12 mouse cellular contexts compared by ENCODE assay signal in the genomic region with DNA sequence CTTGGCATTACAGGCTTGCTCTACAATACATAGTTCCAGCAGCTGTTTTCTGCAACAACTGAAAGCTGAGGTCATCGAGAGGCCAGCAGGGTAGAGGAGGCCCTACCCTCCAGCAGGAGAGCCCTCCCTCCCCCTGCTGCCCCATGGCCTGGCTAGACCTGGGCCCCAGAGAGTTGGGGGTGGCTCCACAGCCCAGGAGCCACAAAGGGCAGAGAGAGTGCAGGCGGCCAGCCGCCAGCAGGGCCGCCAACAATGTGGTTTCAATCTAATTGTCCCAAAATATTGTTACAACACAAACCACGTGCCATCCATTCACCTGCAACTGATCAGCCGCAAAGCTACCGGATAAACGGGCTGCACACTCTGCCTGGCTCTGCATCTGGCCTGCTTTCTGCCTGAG. TPM values are rescaled to one million over a fixed set of nuclear protein-coding genes. Genes with fewer than 3 reads are reported as not detected.
DNase-seq lines count a peak whose midpoint lies in the region; ATAC-seq and TF ChIP-seq lines count a peak whose summit lies in the region.
"Had no signal": no experiment of that assay in that cellular context is flagged by ENCODE, and none has a peak within 500 bp of the region (broad histone marks: within the 10 kb centered on the region; RNA-seq: fewer than 3 reads in every experiment).

No protein-coding gene starts in this region.

- peak overlapping the region; percentile 81 for H3K27ac ChIP-seq in forebrain, embryonic 10.5 days
- no peak overlapping the region for H3K27ac ChIP-seq in forebrain, embryonic 11.5 days (ENCODE audit: low read depth, low read length)
- H3K27ac ChIP-seq in neural tube, embryonic 12.5 days: no peak overlapping the region
- no peak overlapping the region for H3K27ac ChIP-seq in intestine, embryonic 15.5 days
- H3K27ac ChIP-seq in midbrain, embryonic 13.5 days: no peak overlapping the region
- H3K27ac ChIP-seq: neural tube, embryonic 13.5 days had no signal

- TF ChIP-seq POLR2A in myocyte (IDR thresholded peaks at IDR 0.05; ENCODE audit: insufficient read length, low read depth): no peak

- H3K4me2 ChIP-seq in forebrain, embryonic 11.5 days (ENCODE audit: low read depth, low read length, severe bottlenecking): no peak overlapping the region
- no peak overlapping the region for H3K4me2 ChIP-seq in neural tube, embryonic 12.5 days (replicated peaks)
- no peak overlapping the region for H3K4me2 ChIP-seq in intestine, embryonic 15.5 days (replicated peaks)
- H3K4me2 ChIP-seq in myocyte (ENCODE audit: low read depth): no peak overlapping the region
- H3K4me2 ChIP-seq in midbrain, embryonic 13.5 days (replicated peaks): no peak overlapping the region
- H3K4me2 ChIP-seq: neural tube, embryonic 13.5 days had no signal

- no peak for DNase-seq in forebrain, embryonic 10.5 days (ENCODE audit: extremely low spot score, low spot score)
- DNase-seq in forebrain, embryonic 11.5 days (ENCODE audit: low spot score): no peak
- no peak for DNase-seq in neural tube, embryonic 10.5 days (ENCODE audit: extremely low spot score, low spot score)
- no peak for DNase-seq in spleen, adult 18-20 months
- DNase-seq: cerebellum, adult 8-10 months; kidney, adult 18-20 months had no signal

- no peaks in the 10 kb centered on the region for H3K9me3 ChIP-seq in forebrain, embryonic 10.5 days
- no peaks in the 10 kb centered on the region for H3K9me3 ChIP-seq in forebrain, embryonic 11.5 days (ENCODE audit: control insufficient read depth, low read length)
- H3K9me3 ChIP-seq in neural tube, embryonic 12.5 days: no peaks in the 10 kb centered on the region
- no peaks in the 10 kb centered on the region for H3K9me3 ChIP-seq in intestine, embryonic 15.5 days
- H3K9me3 ChIP-seq in midbrain, embryonic 13.5 days: no peaks in the 10 kb centered on the region
- H3K9me3 ChIP-seq: megakaryocyte, embryonic 14.5 days; neural tube, embryonic 13.5 days had no signal

- no peak overlapping the region for H3ac ChIP-seq in myocyte (ENCODE audit: control insufficient read depth, insufficient read length)

- no peaks in the 10 kb centered on the region for H3K79me2 ChIP-seq in myocyte (ENCODE audit: control insufficient read depth, insufficient read depth)

- ATAC-seq in forebrain, embryonic 11.5 days (replicated peaks; ENCODE audit: low FRiP score): no peak
- ATAC-seq in neural tube, embryonic 12.5 days (ENCODE audit: low FRiP score, low read depth): no peak
- ATAC-seq in intestine, embryonic 15.5 days: peak; percentile 48
- no peak for ATAC-seq in midbrain, embryonic 13.5 days

- peaks cover 65% of the 10 kb centered on the region for H3K4me1 ChIP-seq in forebrain, embryonic 10.5 days
- H3K4me1 ChIP-seq in forebrain, embryonic 11.5 days (replicated peaks; ENCODE audit: control insufficient read depth, insufficient read depth, low read length): peaks cover 20% of the 10 kb centered on the region; the same call in 1 of the 2 replicates
- peaks cover 19% of the 10 kb centered on the region for H3K4me1 ChIP-seq in neural tube, embryonic 12.5 days
- peaks cover 29% of the 10 kb centered on the region for H3K4me1 ChIP-seq in intestine, embryonic 15.5 days (replicated peaks)
- H3K4me1 ChIP-seq in midbrain, embryonic 13.5 days (replicated peaks): peaks cover 18% of the 10 kb centered on the region

- H3K9ac ChIP-seq in forebrain, embryonic 11.5 days (ENCODE audit: low read length): no peak overlapping the region
- H3K9ac ChIP-seq in neural tube, embryonic 12.5 days: 0 out of 2 replicates have a peak overlapping the region, but pooled peaks have one; percentile 17
- no peak overlapping the region for H3K9ac ChIP-seq in intestine, embryonic 15.5 days
- H3K9ac ChIP-seq in midbrain, embryonic 13.5 days (replicated peaks): no peak overlapping the region
- H3K9ac ChIP-seq: neural tube, embryonic 13.5 days had no signal

- peaks cover 22% of the 10 kb centered on the region for H3K27me3 ChIP-seq in forebrain, embryonic 10.5 days (ENCODE audit: poor library complexity, severe bottlenecking)
- no peaks in the 10 kb centered on the region for H3K27me3 ChIP-seq in forebrain, embryonic 11.5 days (ENCODE audit: control insufficient read depth, insufficient read depth, low read length)
- H3K27me3 ChIP-seq in neural tube, embryonic 12.5 days (replicated peaks): no peaks in the 10 kb centered on the region
- no peaks in the 10 kb centered on the region for H3K27me3 ChIP-seq in intestine, embryonic 15.5 days (replicated peaks)
- no peaks in the 10 kb centered on the region for H3K27me3 ChIP-seq in myocyte (ENCODE audit: control insufficient read depth, insufficient read depth, insufficient read length)
- H3K27me3 ChIP-seq in midbrain, embryonic 13.5 days: no peaks in the 10 kb centered on the region
- H3K27me3 ChIP-seq: neural tube, embryonic 13.5 days had no signal

- 48% methylated on average over 8 of the region's 8 CpGs for WGBS in forebrain, embryonic 10.5 days
- WGBS in forebrain, embryonic 11.5 days: 45% methylated on average over 8 of the region's 8 CpGs
- WGBS in neural tube, embryonic 12.5 days: 54% methylated on average over 8 of the region's 8 CpGs
- 43% methylated on average over 8 of the region's 8 CpGs for WGBS in intestine, embryonic 15.5 days
- 66% methylated on average over 8 of the region's 8 CpGs for WGBS in midbrain, embryonic 13.5 days

- H3K4me3 ChIP-seq in forebrain, embryonic 10.5 days: 0 out of 2 replicates have a peak overlapping the region, but pooled peaks have one; percentile 7
- no peak overlapping the region for H3K4me3 ChIP-seq in forebrain, embryonic 11.5 days (ENCODE audit: low read depth, low read length)
- no peak overlapping the region for H3K4me3 ChIP-seq in neural tube, embryonic 12.5 days
- no peak overlapping the region for H3K4me3 ChIP-seq in intestine, embryonic 15.5 days (replicated peaks)
- H3K4me3 ChIP-seq in myocyte: no peak overlapping the region
- H3K4me3 ChIP-seq in midbrain, embryonic 13.5 days (replicated peaks): no peak overlapping the region
- H3K4me3 ChIP-seq: megakaryocyte, embryonic 14.5 days; neural tube, embryonic 13.5 days had no signal

- no peaks in the 10 kb centered on the region for H3K36me3 ChIP-seq in forebrain, embryonic 10.5 days (replicated peaks)
- no peaks in the 10 kb centered on the region for H3K36me3 ChIP-seq in forebrain, embryonic 11.5 days (ENCODE audit: control insufficient read depth, insufficient read depth, low read length)
- H3K36me3 ChIP-seq in neural tube, embryonic 12.5 days: no peaks in the 10 kb centered on the region
- no peaks in the 10 kb centered on the region for H3K36me3 ChIP-seq in intestine, embryonic 15.5 days
- H3K36me3 ChIP-seq in myocyte (ENCODE audit: control insufficient read depth, insufficient read depth): no peaks in the 10 kb centered on the region
- no peaks in the 10 kb centered on the region for H3K36me3 ChIP-seq in midbrain, embryonic 13.5 days
- H3K36me3 ChIP-seq: neural tube, embryonic 13.5 days had no signal

TF ChIP-seq in myocyte, 11 proteins besides CTCF, POLR2A, EP300 and RAD21:
- no peak for TF ChIP-seq USF1 (IDR thresholded peaks at IDR 0.05; ENCODE audit: low read depth)
- TF ChIP-seq TCF3 (IDR thresholded peaks at IDR 0.05; ENCODE audit: insufficient read length, low read depth): no peak
- TF ChIP-seq SRF (IDR thresholded peaks at IDR 0.05; ENCODE audit: control insufficient read depth, insufficient read length, low read depth): no peak
- no peak for TF ChIP-seq CEBPB (IDR thresholded peaks at IDR 0.05; ENCODE audit: insufficient read depth, poor library complexity, severe bottlenecking)
- no peak for TF ChIP-seq MAX (IDR thresholded peaks at IDR 0.05; ENCODE audit: low read depth)
- TF ChIP-seq TCF12 (IDR thresholded peaks at IDR 0.05; ENCODE audit: insufficient read depth, poor library complexity, severe bottlenecking): no peak
- peak in 2 of 3 experiments; percentile 12 to 42 for TF ChIP-seq MYOG (IDR thresholded peaks at IDR 0.05; ENCODE audit: control insufficient read depth in 1 of 3, insufficient read depth in 1 of 3, insufficient read length in 2 of 3, low read depth in 2 of 3)
- TF ChIP-seq MYOD1 (IDR thresholded peaks at IDR 0.05; ENCODE audit: control insufficient read depth in 1 of 3, insufficient read length in 2 of 3, low read depth in 2 of 3): peak in 2 of 3 experiments; percentile 9 to 16
- no peak for TF ChIP-seq REST (IDR thresholded peaks at IDR 0.05; ENCODE audit: insufficient read depth, insufficient read length)
- no peak for TF ChIP-seq E2F4 (IDR thresholded peaks at IDR 0.05; ENCODE audit: insufficient read depth)
TF ChIP-seq in myocyte: peak in this region for 2.

RNA-seq across cellular contexts. Expression of gene Slc38a10, which starts 20.0 kb away (rescaled TPM):
- 90.6 and 93.2 TPM in 2 replicates for polyA plus RNA-seq in forebrain, embryonic 10.5 days (2016; fragmentation: Nextera tagmentation; extraction: Ambion mirVana)
- 58.3 and 68.2 TPM in 2 replicates for polyA plus RNA-seq in forebrain, embryonic 11.5 days (2014; fragmentation: Nextera tagmentation; extraction: Ambion mirVana)
- 119 and 121 TPM in 2 replicates for polyA plus RNA-seq in neural tube, embryonic 12.5 days (2016; fragmentation: Nextera tagmentation; extraction: Ambion mirVana)
- 81.8 and 88.2 TPM in 2 replicates for polyA plus RNA-seq in intestine, embryonic 15.5 days (2015; fragmentation: Nextera tagmentation; extraction: Ambion mirVana)
- 97.9 TPM for polyA plus RNA-seq in myocyte (2012; fragmentation: generic; extraction: Trizol)
- 105 and 109 TPM in 2 replicates for polyA plus RNA-seq in midbrain, embryonic 13.5 days (2015; fragmentation: Nextera tagmentation; extraction: Ambion mirVana)
